Mouse (Mus musculus): ENCODE data around the gene Tspear.

DNA sequence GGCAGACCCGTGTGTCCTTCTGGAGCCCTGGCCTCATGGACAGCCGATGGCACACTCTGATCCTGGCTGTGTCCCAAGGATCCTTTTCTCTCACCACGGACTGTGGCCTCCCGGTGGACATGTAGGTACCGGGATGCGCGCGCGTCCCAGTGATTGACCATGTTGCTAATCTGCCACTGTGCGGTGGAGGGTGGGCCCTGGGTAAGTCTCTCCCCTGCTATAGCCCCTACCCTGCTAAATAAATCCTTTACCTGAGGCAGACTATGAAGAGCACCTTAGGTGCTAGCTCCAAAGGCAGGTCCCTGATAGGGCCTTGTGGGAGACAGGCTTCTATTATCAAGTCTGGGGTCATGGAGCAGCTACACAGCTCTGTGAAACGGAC lies 178.4 kb downstream of the Tspear start:
- TF ChIP-seq CTCF (IDR thresholded peaks at IDR 0.05; ENCODE audit: borderline replicate concordance, control insufficient read depth, extremely low read depth, insufficient read depth, low read length, poor library complexity) (no peak), POLR2A (IDR thresholded peaks at IDR 0.05; ENCODE audit: control insufficient read depth, extremely low read depth, insufficient read depth, low read length, poor library complexity) (no peak)

All from thymus, adult 2 months (tissue).